Mouse (Mus musculus) kidney, adult 2 months (tissue): ENCODE results near the gene Pgm2l1.

Experiments used
- CTCF ChIP-seq: fragments of 200-500 bp; conservative IDR thresholded peaks from 2 replicates; pipeline ENCODE4 v1.5.1; 2011; ENCODE audit warnings: low read depth, mild to moderate bottlenecking, control low read depth, low read length, moderate library complexity, mixed read lengths; ENCODE audit not compliant: insufficient read depth, insufficient read length
- POLR2A ChIP-seq: fragments of 200-500 bp; IDR thresholded peaks from one replicate; pipeline ENCODE4 v1.6.1; 2011; ENCODE audit warnings: low read depth, low read length, control low read depth

- TF ChIP-seq CTCF (no peak), POLR2A (no peak)
Measured at GRCm38 (mm10) chr7:100240601-100241000, 13.4 kb downstream of the Pgm2l1 start.
